Mouse (Mus musculus) kidney, adult 2 months (tissue): ENCODE results near the gene Tbc1d22b. TPM values are rescaled to one million over a fixed set of nuclear protein-coding genes. Genes with fewer than 3 reads are reported as not detected.

Source experiments
- DNase-seq: peaks from one replicate; pipeline ENCODE4 v3.0.0; 2021
- H3K27ac ChIP-seq: fragments of 200-500 bp; 2 replicates; pipeline ENCODE4 v1.5.1; 2012; ENCODE audit warnings: low read depth, low read length, control low read depth, inconsistent platforms; ENCODE audit not compliant: insufficient read depth
- H3K27me3 ChIP-seq: fragments of 200-500 bp; replicated peaks from 2 replicates; pipeline ENCODE4 v1.6.1; 2012; ENCODE audit warnings: mild to moderate bottlenecking, moderate library complexity, low read length, inconsistent platforms; ENCODE audit not compliant: control insufficient read depth, insufficient read depth
- H3K36me3 ChIP-seq: fragments of 200-500 bp; 2 replicates; pipeline ENCODE4 v1.6.1; 2012; ENCODE audit warnings: mild to moderate bottlenecking, moderate library complexity, low read length, inconsistent platforms; ENCODE audit not compliant: control insufficient read depth, insufficient read depth
- H3K4me1 ChIP-seq: fragments of 200-500 bp; 2 replicates; pipeline ENCODE4 v1.6.1; 2011; ENCODE audit warnings: low read length; ENCODE audit not compliant: control insufficient read depth, insufficient read depth
- H3K4me3 ChIP-seq: fragments of 200-500 bp; 2 replicates; pipeline ENCODE4 v1.5.1; 2011; ENCODE audit warnings: mild to moderate bottlenecking, low read depth, low read length, control low read depth; ENCODE audit not compliant: insufficient read depth
- CTCF ChIP-seq: fragments of 200-500 bp; conservative IDR thresholded peaks from 2 replicates; pipeline ENCODE4 v1.5.1; 2011; ENCODE audit warnings: low read depth, mild to moderate bottlenecking, control low read depth, low read length, moderate library complexity, mixed read lengths; ENCODE audit not compliant: insufficient read depth, insufficient read length
- POLR2A ChIP-seq: fragments of 200-500 bp; IDR thresholded peaks from one replicate; pipeline ENCODE4 v1.6.1; 2011; ENCODE audit warnings: low read depth, low read length, control low read depth
- WGBS: fragments of 180-500 bp; shearing (Covaris S2); methylation state at CpG from one replicate; pipeline ENCODE4 v1.1.7; 2018; 5-methylcytosine and 5-hydroxymethylcytosine counted together
- polyA plus RNA-seq: library from polyadenylated mRNA; depleted of rRNA; stranded (reverse); fragments of >200 nt; gene quantifications from 2 replicates; pipeline ENCODE4 v1.2.3, GENCODE M21; 2012; rRNA removed

The Tbc1d22b gene
- polyA plus RNA-seq, 1 experiment = 34.5 TPM

DNA sequence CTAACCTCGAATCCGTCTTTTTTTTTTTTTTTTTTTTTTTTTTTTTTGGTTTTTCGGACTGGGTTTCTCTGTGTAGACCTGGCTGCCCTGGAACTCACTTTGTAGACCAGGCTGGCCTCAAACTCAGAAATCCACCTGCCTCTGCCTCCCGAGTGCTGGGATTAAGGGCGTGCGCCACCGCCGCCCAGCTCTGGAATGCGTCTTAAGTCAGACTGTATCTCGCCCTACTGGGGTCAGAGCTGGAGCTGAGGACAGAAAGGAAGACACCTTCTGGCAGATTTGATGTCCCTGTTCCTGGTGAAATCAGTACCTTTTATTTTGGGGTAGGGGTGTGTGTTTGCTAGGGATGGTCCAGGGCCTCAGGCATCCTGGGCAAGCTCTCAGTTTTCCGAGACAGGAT is 82.7 kb downstream of the Tbc1d22b start:
- TF ChIP-seq CTCF (no peak), POLR2A (no peak)
- H3K27ac ChIP-seq = no peak overlapping the region
- H3K4me1 ChIP-seq = no peaks in the 10 kb centered on the region
- no peak for DNase-seq
- H3K4me3 ChIP-seq = no peak overlapping the region
- H3K36me3 ChIP-seq = no peaks in the 10 kb centered on the region
- no peaks in the 10 kb centered on the region for H3K27me3 ChIP-seq
- WGBS = 92% methylated on average over 11 of the region's 11 CpGs

DNA sequence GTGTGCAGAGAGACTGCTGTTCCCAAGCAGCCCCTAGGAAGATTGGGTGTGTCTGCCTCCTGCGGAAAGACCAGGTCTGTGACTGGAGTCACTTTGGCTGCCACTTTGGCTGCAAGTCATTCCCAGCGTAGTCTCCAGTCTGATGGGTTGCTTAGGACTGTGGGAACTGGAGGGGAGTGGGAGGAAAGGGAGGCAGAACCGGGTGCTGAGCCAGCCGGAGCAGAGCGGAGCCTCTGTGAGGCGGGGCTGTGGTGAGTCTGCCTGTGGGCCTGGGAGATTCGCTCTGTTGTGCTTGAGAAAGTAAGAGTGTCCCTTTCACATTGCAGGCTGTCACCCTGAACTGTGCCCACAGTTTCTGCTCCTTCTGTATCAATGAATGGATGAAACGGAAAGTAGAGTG is 85.9 kb downstream of the Tbc1d22b start:
- Histone ChIP-seq H3K27me3 (no peaks in the 10 kb centered on the region), H3K4me1 (no peaks in the 10 kb centered on the region), H3K27ac (no peak overlapping the region), H3K36me3 (no peaks in the 10 kb centered on the region), H3K4me3 (no peak overlapping the region)
- no peak for DNase-seq
- WGBS = 85% methylated on average over 8 of the region's 8 CpGs
- TF ChIP-seq POLR2A = no peak
- TF ChIP-seq CTCF = no peak

DNA sequence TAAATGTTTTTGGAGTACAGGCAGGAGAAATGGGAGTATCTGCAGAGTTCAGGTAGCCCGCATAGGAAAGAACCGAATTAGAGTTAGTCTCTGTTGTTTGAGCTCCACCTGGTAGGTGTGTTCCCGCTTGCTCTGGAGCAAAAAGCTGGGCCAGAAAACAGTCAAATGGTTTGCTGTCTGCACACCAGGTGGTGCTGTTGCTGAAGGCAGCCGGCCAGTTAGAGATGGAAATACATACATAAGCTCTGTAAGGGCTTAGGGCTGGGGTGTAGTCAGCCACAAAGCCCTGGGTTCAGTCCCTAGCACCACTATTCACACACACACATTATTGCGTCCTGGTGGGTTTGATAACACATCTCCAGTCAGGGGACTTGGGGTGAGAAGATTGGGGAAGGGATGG is 86.5 kb downstream of the Tbc1d22b start:
- Histone ChIP-seq H3K27me3 (no peaks in the 10 kb centered on the region), H3K36me3 (no peaks in the 10 kb centered on the region), H3K27ac (no peak overlapping the region), H3K4me3 (no peak overlapping the region), H3K4me1 (no peaks in the 10 kb centered on the region)
- DNase-seq = peak; percentile 29
- TF ChIP-seq CTCF = peak; percentile 59
- no peak for TF ChIP-seq POLR2A
- 73% methylated on average over 5 of the region's 5 CpGs for WGBS

DNA sequence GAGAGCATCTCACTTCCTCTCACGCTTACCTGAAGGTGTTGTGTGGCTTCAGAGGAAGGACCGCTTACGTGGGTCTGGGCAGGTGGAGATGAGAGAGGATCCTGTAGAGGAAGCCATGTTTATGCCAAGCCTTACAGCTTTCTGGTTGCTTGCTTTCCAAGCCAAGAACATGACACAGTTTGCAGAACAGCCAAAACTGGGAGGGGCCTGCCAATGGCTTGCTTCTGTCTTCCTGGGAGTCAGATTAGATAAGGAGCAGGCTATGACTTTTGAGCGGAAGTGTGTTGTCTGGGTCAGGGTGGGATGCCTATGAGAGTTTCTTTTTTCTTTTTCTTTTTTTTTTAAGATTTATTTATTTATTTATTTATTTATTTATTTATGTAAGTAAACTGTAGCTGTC is 87.8 kb downstream of the Tbc1d22b start:
- no peak overlapping the region for H3K4me3 ChIP-seq
- no peak overlapping the region for H3K27ac ChIP-seq
- TF ChIP-seq CTCF (no peak), POLR2A (no peak)
- 89% methylated on average over 4 of the region's 4 CpGs for WGBS
- no peaks in the 10 kb centered on the region for H3K36me3 ChIP-seq
- H3K27me3 ChIP-seq = no peaks in the 10 kb centered on the region
- DNase-seq = peak; percentile 17
- no peaks in the 10 kb centered on the region for H3K4me1 ChIP-seq

DNA sequence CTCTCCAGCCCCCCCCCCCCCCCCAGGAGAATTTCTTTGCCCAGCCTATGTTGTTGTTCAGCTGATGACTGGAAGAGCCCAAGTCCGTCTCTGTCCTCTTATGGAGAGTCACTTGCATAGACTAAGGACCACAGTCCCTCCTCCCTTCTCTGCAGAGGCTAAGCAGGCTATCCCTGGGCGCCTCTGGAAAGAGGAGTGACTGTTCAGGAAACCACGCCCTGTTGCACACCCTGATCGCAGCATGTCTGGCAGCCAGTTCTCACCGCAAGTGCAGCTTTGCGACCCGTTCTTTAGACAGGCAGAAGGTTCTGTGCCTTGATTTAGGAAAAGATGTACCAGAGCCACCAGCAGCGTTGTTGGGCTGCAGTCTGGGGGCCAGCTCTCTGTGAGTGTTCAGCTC is 88.3 kb downstream of the Tbc1d22b start:
- H3K27me3 ChIP-seq = no peaks in the 10 kb centered on the region
- no peak overlapping the region for H3K4me3 ChIP-seq
- no peak overlapping the region for H3K27ac ChIP-seq
- no peaks in the 10 kb centered on the region for H3K4me1 ChIP-seq
- 64% methylated on average over 8 of the region's 8 CpGs for WGBS
- no peaks in the 10 kb centered on the region for H3K36me3 ChIP-seq
- no peak for DNase-seq
- TF ChIP-seq POLR2A (no peak), CTCF (no peak)

DNA sequence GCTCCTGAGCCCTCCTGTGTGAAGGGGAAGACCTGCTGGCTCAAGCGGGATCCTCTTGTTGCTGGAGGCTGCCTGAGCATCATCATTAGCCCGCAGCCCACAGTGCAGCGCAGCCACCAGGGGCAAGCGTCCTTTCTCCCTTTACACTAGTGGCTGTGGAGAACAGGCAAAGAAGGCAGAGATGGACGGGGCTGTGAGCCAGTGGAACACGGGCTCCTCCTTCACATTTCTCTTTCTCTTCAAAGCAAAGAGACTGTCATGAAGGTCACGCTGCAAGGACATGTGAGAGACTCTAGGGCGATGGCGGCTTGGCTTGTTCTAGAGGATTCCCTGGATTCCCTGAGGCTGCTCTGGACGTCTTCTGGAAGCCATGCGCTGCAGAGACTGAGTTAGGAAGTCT is 91.4 kb downstream of the Tbc1d22b start:
- Histone ChIP-seq H3K27me3 (no peaks in the 10 kb centered on the region), H3K4me1 (no peaks in the 10 kb centered on the region), H3K27ac (no peak overlapping the region), H3K4me3 (no peak overlapping the region), H3K36me3 (no peaks in the 10 kb centered on the region)
- TF ChIP-seq CTCF (no peak), POLR2A (no peak)
- WGBS = 96% methylated on average over 11 of the region's 11 CpGs
- no peak for DNase-seq

DNA sequence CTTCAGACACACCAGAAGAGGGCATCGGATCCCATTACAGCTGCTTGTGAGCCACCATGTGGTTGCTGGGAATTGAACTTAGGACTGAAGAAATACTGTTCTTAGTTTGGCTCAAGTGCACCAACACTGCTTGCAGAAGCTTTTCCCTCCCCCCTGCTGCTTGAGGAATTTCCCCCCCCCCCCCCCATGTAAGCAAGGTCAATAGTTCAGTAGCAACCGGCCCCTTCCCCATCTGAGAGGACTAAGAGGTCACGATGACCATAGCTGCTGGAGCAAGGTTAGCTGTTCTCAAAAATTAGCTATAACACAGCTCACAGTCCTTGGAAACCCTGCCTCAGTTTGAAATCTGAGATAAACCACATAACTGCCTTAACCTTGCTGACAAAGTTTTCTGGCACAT is 92.6 kb downstream of the Tbc1d22b start:
- WGBS = 62% methylated on average over 3 of the region's 3 CpGs
- TF ChIP-seq POLR2A (no peak), CTCF (no peak)

More for the DNA sequence above, 92.6 kb downstream of the Tbc1d22b start:
- Histone ChIP-seq H3K4me3 (no peak overlapping the region), H3K4me1 (no peaks in the 10 kb centered on the region), H3K27ac (no peak overlapping the region), H3K27me3 (no peaks in the 10 kb centered on the region), H3K36me3 (no peaks in the 10 kb centered on the region; the same call in 1 of the 2 replicates)
- DNase-seq = no peak

Other genes with a start within 250 kb of the Tbc1d22b start
- gene Pi16, start 232.1 kb upstream of the Tbc1d22b start, polyA plus RNA-seq = 18.4 and 22.2 TPM in 2 replicates
- gene Mtch1, start 201.9 kb upstream of the Tbc1d22b start, polyA plus RNA-seq = 375 and 393 TPM in 2 replicates
- 10.1 and 11.4 TPM in 2 replicates for gene Fgd2, start 188.9 kb upstream of the Tbc1d22b start, polyA plus RNA-seq
- gene Pim1, start 59.0 kb upstream of the Tbc1d22b start, polyA plus RNA-seq = 16.0 and 18.8 TPM in 2 replicates
- gene Gm17657, start 147 bp upstream of the Tbc1d22b start, polyA plus RNA-seq = not detected in 2 replicates
- gene Tmem217, start 2.6 kb downstream of the Tbc1d22b start, polyA plus RNA-seq = 1.3 and 1.7 TPM in 2 replicates
- gene Rnf8, start 65.0 kb downstream of the Tbc1d22b start, polyA plus RNA-seq = 27.1 and 31.3 TPM in 2 replicates
- gene Gm28043, start 65.1 kb downstream of the Tbc1d22b start, polyA plus RNA-seq = 0.63 and 0.71 TPM in 2 replicates
- gene Cmtr1, start 110.8 kb downstream of the Tbc1d22b start, polyA plus RNA-seq = 23.6 and 24.3 TPM in 2 replicates
- gene Ccdc167, start 167.3 kb downstream of the Tbc1d22b start, polyA plus RNA-seq = 5.0 TPM in 2 replicates